Mouse (Mus musculus) E14TG2a.4 (cell line): ENCODE measurements around the gene Sdccag8.

Experiments used
- CTCF ChIP-seq: conservative IDR thresholded peaks from 2 replicates; pipeline ENCODE4 v1.5.1; 2014; ENCODE audit warnings: low read length
- NANOG ChIP-seq: IDR thresholded peaks from 2 replicates; pipeline ENCODE4 v1.6.1; 2014; ENCODE audit warnings: borderline replicate concordance, low read length, mixed read lengths

- no peak for TF ChIP-seq CTCF
- no peak for TF ChIP-seq NANOG
These were observed 4.3 kb upstream of the Sdccag8 start for GRCm38 (mm10) chr1:176810161-176810560.
